In the genomic region with DNA sequence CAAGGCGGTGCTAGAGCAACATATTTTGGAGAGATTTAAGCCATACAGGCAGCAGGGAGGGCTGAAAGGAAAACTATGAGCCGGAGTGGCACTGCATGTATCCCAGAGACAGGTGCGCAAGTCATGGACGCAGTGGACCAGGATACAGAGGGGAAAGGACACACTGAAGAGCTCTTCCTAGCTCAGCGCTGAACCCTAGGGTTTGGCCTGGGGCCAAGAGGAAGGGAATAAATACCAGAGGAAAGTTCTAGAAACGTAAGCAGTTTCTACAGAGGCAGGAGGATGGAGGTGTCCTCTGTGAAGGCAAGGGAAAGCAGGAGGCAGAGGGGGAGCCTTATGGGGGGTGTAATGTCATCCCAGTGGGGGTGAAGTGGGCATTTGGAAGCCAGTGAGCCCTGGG, we compare ENCODE assay signal across 18 mouse cellular contexts.
"Had no signal": no experiment of that assay in that cellular context is flagged by ENCODE, and none has a peak within 500 bp of the region (broad histone marks: within the 10 kb centered on the region; RNA-seq: fewer than 3 reads in every experiment).

No protein-coding gene starts in this region.

- H3K9ac ChIP-seq: lung, embryonic 15.5 days; midbrain, embryonic 13.5 days; midbrain, embryonic 15.5 days; neural tube, embryonic 13.5 days; neural tube, embryonic 15.5 days had no signal

- DNase-seq: lung, adult 18-20 months; lung, postnatal 10 days; lung, postnatal 4 days; retina, postnatal 1 day; right cerebral cortex, adult 18-20 months; right cerebral cortex, postnatal 25 days; right cerebral cortex, postnatal 4 days; spleen, adult 18-20 months; thymus, adult 18-20 months; thymus, postnatal 14 days; thymus, postnatal 36 days had no signal

- H3K27me3 ChIP-seq: lung, embryonic 15.5 days; midbrain, embryonic 13.5 days; midbrain, embryonic 15.5 days; neural tube, embryonic 13.5 days; neural tube, embryonic 15.5 days had no signal

- H3K9me3 ChIP-seq: lung, embryonic 15.5 days; midbrain, embryonic 10.5 days; midbrain, embryonic 13.5 days; midbrain, embryonic 15.5 days; neural tube, embryonic 13.5 days; neural tube, embryonic 15.5 days had no signal

- H3K4me3 ChIP-seq: lung, embryonic 15.5 days; midbrain, embryonic 10.5 days; midbrain, embryonic 13.5 days; midbrain, embryonic 15.5 days; myocyte; neural tube, embryonic 13.5 days; neural tube, embryonic 15.5 days had no signal

- ATAC-seq: midbrain, embryonic 13.5 days; midbrain, embryonic 15.5 days had no signal

- H3K4me1 ChIP-seq: lung, embryonic 15.5 days had no signal

- H3K36me3 ChIP-seq: lung, embryonic 15.5 days; midbrain, embryonic 10.5 days; midbrain, embryonic 15.5 days had no signal

- H3K4me2 ChIP-seq: lung, embryonic 15.5 days; midbrain, embryonic 13.5 days; midbrain, embryonic 15.5 days; neural tube, embryonic 13.5 days; neural tube, embryonic 15.5 days had no signal

- H3K27ac ChIP-seq: lung, embryonic 15.5 days; midbrain, embryonic 10.5 days; midbrain, embryonic 13.5 days; midbrain, embryonic 15.5 days; neural tube, embryonic 13.5 days; neural tube, embryonic 15.5 days had no signal
